Mouse (Mus musculus): ENCODE measurements around the gene Polr2f. TPM values are rescaled to one million over a fixed set of nuclear protein-coding genes. Genes with fewer than 3 reads are reported as not detected.

The Polr2f gene
- polyA plus RNA-seq (2015; fragmentation: Nextera tagmentation; extraction: Ambion mirVana) = 308 and 320 TPM in 2 replicates

DNA sequence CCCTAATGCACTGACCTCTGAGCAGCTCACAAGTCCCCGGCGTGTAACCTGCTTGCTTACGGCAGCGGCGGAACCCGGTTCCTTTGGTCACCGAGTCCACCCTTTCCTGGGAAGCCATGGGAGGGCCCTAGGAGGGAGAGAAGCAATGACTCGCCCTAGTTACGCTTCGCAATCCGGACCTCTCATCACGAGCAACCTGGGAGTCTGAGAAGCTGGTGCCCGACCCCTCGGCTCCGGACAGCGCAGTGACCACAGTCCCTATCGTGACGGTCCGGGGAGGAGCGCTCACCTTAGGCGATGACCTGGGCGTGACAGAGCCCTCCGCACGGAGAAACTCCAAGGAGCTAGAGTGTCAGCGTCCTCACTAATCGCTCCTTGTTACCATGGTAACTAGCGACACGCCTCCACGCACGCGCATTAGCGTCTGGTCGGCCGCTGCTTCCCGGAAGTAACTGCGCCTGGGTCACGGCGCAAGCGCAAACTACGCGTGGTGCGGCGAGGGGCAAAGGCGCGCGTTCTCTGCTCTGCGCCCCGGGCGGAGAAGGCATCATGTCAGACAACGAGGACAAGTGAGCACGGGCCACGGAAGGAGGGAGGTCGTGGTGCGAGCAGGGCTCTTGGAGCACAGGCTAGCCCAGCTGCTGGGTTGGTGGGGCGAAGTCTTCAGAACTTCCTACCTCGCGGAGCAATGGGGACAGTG lies at the start of gene Polr2f, which contains the start of gene 1700088E04Rik:
TSS of gene Polr2f (plus strand) at position 144 of the 700 bp plus-strand sequence.
TSS of gene 1700088E04Rik (minus strand) at position 388 of the 700 bp plus-strand sequence.
- Histone ChIP-seq H3K9me3 (ENCODE audit: control insufficient read depth, low read length) (no peaks in the 10 kb centered on the region), H3K36me3 (ENCODE audit: control insufficient read depth, insufficient read depth, low read length) (peaks cover 4% of the 10 kb centered on the region; the same call in 1 of the 2 replicates), H3K4me1 (replicated peaks; ENCODE audit: control insufficient read depth, insufficient read depth) (no peaks in the 10 kb centered on the region), H3K27ac (replicated peaks) (peak within 1 kb of the TSS; percentile 69), H3K27me3 (ENCODE audit: control insufficient read depth, insufficient read depth, low read length) (no peaks in the 10 kb centered on the region), H3K9ac (ENCODE audit: low read length) (peak within 1 kb of the TSS; percentile 85), H3K4me3 (ENCODE audit: low read depth, low read length) (peak within 1 kb of the TSS; percentile 71), H3K4me2 (replicated peaks; ENCODE audit: low read depth) (peak within 1 kb of the TSS; percentile 88)
- no peak for TF ChIP-seq EP300 (optimal IDR thresholded peaks at IDR 0.05)
- no peak for TF ChIP-seq CTCF (IDR thresholded peaks at IDR 0.05; ENCODE audit: low read depth)
- under 1% methylated on average over 57 of the region's 57 CpGs for WGBS
- DNase-seq (ENCODE audit: low spot score) (peak; percentile 95), ATAC-seq (ENCODE audit: low FRiP score, low TSS enrichment) (peak; percentile 71)

DNA sequence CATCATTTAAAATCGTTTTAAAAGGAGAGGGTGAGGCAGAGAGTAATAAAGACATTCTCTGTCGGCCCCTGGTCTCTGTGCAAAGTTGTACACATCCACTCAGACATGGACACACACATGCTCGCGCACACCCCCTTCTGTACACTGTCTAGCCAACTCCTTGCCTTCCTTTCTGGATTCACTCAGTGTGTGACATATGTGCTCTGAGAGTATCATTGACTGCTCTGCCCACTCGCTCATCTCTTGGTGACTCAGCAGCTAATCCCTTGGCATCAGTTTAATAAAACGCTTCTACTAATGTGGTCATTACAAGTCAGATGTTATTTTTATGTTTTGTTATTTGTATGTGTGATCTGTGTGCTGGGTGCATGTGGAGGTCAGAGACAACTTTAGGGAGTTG lies 48.5 kb upstream of the Polr2f start:
- DNase-seq (ENCODE audit: low spot score) (no peak), ATAC-seq (ENCODE audit: low FRiP score, low TSS enrichment) (no peak)
- Histone ChIP-seq H3K27ac (replicated peaks) (peak overlapping the region; percentile 35; the same call in 1 of the 2 replicates), H3K4me1 (replicated peaks; ENCODE audit: control insufficient read depth, insufficient read depth) (peaks cover 5% of the 10 kb centered on the region), H3K4me3 (ENCODE audit: low read depth, low read length) (no peak overlapping the region), H3K27me3 (ENCODE audit: control insufficient read depth, insufficient read depth, low read length) (no peaks in the 10 kb centered on the region), H3K4me2 (replicated peaks; ENCODE audit: low read depth) (no peak overlapping the region), H3K9me3 (ENCODE audit: control insufficient read depth, low read length) (no peaks in the 10 kb centered on the region), H3K36me3 (ENCODE audit: control insufficient read depth, insufficient read depth, low read length) (peaks cover 8% of the 10 kb centered on the region; the same call in 1 of the 2 replicates), H3K9ac (ENCODE audit: low read length) (no peak overlapping the region)
- TF ChIP-seq CTCF (IDR thresholded peaks at IDR 0.05; ENCODE audit: low read depth) = no peak
- TF ChIP-seq EP300 (optimal IDR thresholded peaks at IDR 0.05) = no peak
- WGBS = 57% methylated on average over 6 of the region's 6 CpGs

DNA sequence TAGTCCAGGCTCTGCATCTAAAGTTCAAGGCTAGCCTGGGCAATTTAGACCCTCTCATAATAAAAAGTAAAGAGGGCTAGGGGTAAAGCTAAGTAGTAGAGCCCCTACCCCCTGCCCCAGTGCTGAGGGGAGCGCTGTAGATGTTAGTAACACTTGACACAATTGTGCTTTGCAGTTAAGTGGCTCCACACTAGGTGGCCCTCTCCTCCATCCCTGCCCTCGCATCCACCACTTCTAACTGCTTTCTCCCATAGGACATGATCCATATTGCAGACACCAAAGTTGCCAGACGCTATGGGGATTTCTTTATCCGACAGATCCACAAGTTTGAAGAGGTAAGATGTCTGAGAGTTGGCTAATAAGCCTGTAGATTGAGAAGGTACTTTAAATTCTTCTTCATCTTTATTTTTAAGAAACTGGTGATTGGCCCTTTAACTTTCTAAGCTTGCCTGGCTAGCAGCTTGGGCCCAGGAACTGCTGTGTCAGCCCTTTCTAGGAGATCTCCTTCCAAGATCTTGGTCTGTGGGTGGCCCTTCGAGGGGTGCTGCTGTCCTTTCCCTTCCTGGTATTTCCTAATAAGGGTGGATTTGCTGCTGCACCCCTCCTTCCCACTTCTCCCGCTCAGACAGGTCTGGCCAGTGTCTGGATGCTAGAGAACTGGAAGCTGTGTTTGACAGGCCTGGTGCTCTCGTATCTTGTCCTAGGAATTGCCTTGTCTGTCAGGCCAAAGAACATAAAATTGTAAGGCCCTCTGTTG lies 47.5 kb upstream of the Polr2f start:
- Histone ChIP-seq H3K27me3 (ENCODE audit: control insufficient read depth, insufficient read depth, low read length) (no peaks in the 10 kb centered on the region), H3K9ac (ENCODE audit: low read length) (peak overlapping the region; percentile 13; the same call in 1 of the 2 replicates), H3K4me2 (replicated peaks; ENCODE audit: low read depth) (no peak overlapping the region), H3K4me3 (ENCODE audit: low read depth, low read length) (no peak overlapping the region), H3K36me3 (ENCODE audit: control insufficient read depth, insufficient read depth, low read length) (peaks cover 7% of the 10 kb centered on the region; the same call in 1 of the 2 replicates), H3K9me3 (ENCODE audit: control insufficient read depth, low read length) (no peaks in the 10 kb centered on the region), H3K27ac (replicated peaks) (peak overlapping the region; percentile 77), H3K4me1 (replicated peaks; ENCODE audit: control insufficient read depth, insufficient read depth) (peaks cover 9% of the 10 kb centered on the region)
- 41% methylated on average over 7 of the region's 7 CpGs for WGBS
- no peak for TF ChIP-seq EP300 (optimal IDR thresholded peaks at IDR 0.05)
- peak; percentile 87 for TF ChIP-seq CTCF (IDR thresholded peaks at IDR 0.05; ENCODE audit: low read depth)
- DNase-seq (ENCODE audit: low spot score) = peak; percentile 52
- ATAC-seq (ENCODE audit: low FRiP score, low TSS enrichment) = peak; percentile 48; the same call in 1 of the 2 replicates

DNA sequence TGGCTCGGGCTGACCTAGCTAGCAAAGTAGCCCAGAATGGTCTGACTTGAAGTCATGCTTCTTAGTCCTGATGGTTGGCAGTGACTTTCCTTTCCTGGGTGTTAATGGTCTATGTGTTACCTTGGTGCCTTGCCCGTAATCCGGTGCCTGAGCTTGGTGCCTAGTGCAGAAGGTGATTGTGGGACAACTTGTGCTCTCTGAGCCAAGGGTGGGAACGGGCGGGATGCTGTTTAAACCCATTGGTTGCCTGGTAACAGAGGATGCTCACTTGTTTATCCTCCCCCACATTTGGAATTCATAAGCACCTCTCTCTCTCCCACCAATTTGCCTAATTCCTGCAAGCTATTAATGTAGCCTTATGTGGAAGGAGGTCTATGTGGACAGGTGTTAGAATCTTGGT lies 45.3 kb upstream of the Polr2f start:
- 0 out of 2 replicates have a peak overlapping the region, but pooled peaks have one; percentile 24 for H3K27ac ChIP-seq (replicated peaks)
- H3K4me2 ChIP-seq (replicated peaks; ENCODE audit: low read depth) = no peak overlapping the region
- ATAC-seq (ENCODE audit: low FRiP score, low TSS enrichment) = no peak

DNA sequence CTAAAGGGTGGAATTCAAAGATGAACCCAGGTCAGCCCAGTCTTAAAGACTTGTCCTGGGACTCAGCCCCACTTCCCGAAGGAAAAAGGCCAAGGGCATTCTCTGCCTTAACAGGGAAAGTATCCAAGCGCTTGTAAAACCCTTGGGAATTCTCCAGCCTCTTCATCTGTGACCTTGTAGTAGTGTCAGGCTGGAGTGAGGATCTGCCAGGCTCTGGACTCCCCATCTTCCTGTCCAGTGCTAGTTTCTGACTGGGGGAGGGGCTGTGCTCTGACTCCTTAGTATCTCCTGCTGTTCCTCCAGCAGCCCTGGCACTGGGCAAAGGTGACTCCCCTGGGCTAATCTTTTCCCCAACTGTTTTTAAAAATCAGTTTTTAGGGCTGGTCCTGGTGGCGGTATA lies 44.3 kb upstream of the Polr2f start:
- H3K9ac ChIP-seq (ENCODE audit: low read length) = no peak overlapping the region
- no peaks in the 10 kb centered on the region for H3K9me3 ChIP-seq (ENCODE audit: control insufficient read depth, low read length)
- H3K4me3 ChIP-seq (ENCODE audit: low read depth, low read length) = no peak overlapping the region
- no peak for DNase-seq (ENCODE audit: low spot score)
- ATAC-seq (ENCODE audit: low FRiP score, low TSS enrichment) = no peak
- WGBS = 50% methylated on average over 3 of the region's 3 CpGs
- H3K27me3 ChIP-seq (ENCODE audit: control insufficient read depth, insufficient read depth, low read length) = no peaks in the 10 kb centered on the region
- H3K27ac ChIP-seq (replicated peaks) = peak overlapping the region; percentile 94
- H3K4me1 ChIP-seq (replicated peaks; ENCODE audit: control insufficient read depth, insufficient read depth) = peaks cover 19% of the 10 kb centered on the region
- H3K4me2 ChIP-seq (replicated peaks; ENCODE audit: low read depth) = no peak overlapping the region
- TF ChIP-seq CTCF (IDR thresholded peaks at IDR 0.05; ENCODE audit: low read depth) (no peak), EP300 (optimal IDR thresholded peaks at IDR 0.05) (no peak)
- H3K36me3 ChIP-seq (ENCODE audit: control insufficient read depth, insufficient read depth, low read length) = no peaks in the 10 kb centered on the region; the same call in 1 of the 2 replicates

More for the DNA sequence above, 45.3 kb upstream of the Polr2f start:
- Histone ChIP-seq H3K4me3 (ENCODE audit: low read depth, low read length) (no peak overlapping the region), H3K36me3 (ENCODE audit: control insufficient read depth, insufficient read depth, low read length) (peaks cover 4% of the 10 kb centered on the region; the same call in 1 of the 2 replicates), H3K9ac (ENCODE audit: low read length) (no peak overlapping the region), H3K9me3 (ENCODE audit: control insufficient read depth, low read length) (no peaks in the 10 kb centered on the region), H3K4me1 (replicated peaks; ENCODE audit: control insufficient read depth, insufficient read depth) (peaks cover 16% of the 10 kb centered on the region), H3K27me3 (ENCODE audit: control insufficient read depth, insufficient read depth, low read length) (no peaks in the 10 kb centered on the region)
- WGBS = 76% methylated on average over 5 of the region's 5 CpGs
- no peak for TF ChIP-seq CTCF (IDR thresholded peaks at IDR 0.05; ENCODE audit: low read depth)
- TF ChIP-seq EP300 (optimal IDR thresholded peaks at IDR 0.05) = no peak
- DNase-seq (ENCODE audit: low spot score) = no peak

All from stomach, postnatal 0 days (tissue).